Mouse (Mus musculus): Measurements from ENCODE around the gene Mtln.

The Mtln gene

GRCm38 (mm10) chr2:127754113-127754512 lies 38.2 kb downstream of the Mtln start:
- no peak for DNase-seq (ENCODE audit: low spot score in 2 of 2)

DNA sequence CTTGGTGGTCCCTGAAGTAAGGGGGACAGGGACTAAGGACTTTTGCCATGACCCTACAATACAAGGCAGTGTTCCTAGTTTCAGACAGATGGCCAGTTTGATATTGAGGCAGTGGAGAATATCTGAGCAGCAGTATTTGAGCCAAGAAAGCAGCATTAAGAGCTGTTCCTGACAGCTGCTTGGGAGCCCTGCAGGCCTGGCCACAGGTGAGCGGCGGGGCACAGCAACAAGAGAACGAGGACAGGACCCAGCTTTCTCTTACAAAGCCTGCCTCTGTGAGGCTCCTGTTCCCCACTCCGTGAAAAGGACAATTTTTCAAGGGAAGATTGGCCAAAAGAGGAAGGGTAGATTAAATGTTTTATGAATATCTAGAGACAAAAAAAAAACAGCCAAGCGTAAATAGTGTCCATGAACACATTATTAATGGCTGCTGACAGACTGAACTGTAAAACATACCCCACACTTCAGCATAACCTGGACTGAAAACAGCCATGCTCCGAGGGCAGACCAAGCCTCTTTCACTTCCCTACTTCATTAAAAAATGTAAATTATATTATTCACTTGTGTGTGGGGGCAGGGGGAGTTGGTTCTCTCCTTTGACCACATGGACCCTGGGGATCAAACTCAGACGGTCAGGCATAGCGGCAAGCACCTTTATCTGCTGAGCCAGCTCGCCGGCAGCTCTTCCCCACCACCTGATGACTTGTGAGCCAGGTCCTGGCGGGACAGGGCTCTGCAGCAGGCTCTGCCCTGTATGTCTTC lies 40.3 kb downstream of the Mtln start:
- DNase-seq (ENCODE audit: low spot score in 2 of 2), result no peak

DNA sequence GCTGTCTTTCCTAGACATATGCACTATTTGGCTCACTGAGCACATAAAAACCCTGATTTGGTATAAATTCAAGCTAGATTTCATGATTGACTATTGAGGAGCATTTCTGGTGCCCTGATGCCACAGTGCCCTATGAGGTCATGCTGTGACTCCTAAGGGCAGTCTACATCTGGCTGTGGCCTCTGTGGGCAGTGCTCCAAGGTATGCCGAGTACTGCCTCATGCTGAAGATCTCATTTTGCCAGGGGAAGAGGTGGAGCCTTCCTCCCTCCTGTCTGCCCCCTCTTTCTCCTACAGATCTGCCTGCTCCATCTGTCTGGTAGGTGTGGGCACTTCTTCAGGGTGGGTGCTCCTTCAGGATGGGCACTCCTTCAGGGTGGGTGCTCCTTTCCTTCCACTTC lies 42.9 kb downstream of the Mtln start:
- no peak for DNase-seq (ENCODE audit: low spot score in 2 of 2)

- no peak for DNase-seq (ENCODE audit: low spot score in 2 of 2)
Observed at GRCm38 (mm10) chr2:127748316-127748715, 44.0 kb downstream of the Mtln start.

DNA sequence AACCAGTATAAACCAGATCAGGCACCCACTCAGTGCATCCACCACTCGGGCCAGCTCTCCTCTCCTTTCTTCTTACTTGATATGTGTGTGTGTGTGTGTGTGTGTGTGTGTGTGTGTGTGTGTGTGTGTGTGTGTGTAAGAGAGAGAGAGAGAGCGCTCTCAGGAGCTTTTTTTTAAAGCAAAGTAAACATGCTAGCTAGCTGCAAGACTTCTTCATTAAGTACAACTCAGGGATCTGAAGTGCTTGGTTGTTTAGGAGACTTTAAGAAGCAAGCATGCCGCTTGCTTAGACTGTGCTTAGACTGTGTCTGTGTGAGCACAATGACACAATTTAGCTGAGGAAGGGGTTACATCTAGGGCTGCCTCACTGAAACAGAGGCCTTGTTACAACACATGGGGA lies 49.7 kb downstream of the Mtln start:
- DNase-seq (ENCODE audit: low spot score in 2 of 2), result no peak
